Mouse (Mus musculus) G1E (cell line): ENCODE results near the gene Spats2l.

ENCODE experiments used
- CTCF ChIP-seq: IDR thresholded peaks from 2 replicates; pipeline ENCODE4 v1.5.1; 2012; ENCODE audit warnings: low read depth, low read length, inconsistent platforms, mixed read lengths
- GATA1 ChIP-seq: IDR thresholded peaks from 2 replicates; pipeline ENCODE4 v1.6.1; 2012; ENCODE audit warnings: borderline replicate concordance, low read length, inconsistent platforms, mixed read lengths

DNA sequence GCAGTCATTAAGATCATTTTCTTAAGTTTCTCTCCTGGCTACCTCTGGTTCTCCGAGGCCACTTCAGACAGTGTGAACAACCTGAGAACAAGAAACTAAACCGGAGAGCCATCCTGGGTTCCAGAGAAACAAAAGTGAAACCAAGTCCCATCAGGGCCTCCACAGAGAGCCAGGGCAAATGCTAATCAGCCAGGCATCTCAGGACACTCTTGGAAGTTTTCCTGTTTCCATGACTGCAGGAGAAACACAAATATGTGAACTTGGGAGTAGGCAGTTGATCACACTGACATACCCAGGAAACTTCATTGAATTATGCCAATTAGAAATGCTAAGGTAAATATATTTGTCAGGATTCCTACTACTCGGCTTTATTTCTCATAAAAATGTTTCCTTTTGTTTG lies 76.0 kb downstream of the Spats2l start:
- TF ChIP-seq CTCF (no peak), GATA1 (no peak)
